Mouse (Mus musculus) MEL (cell line): Measurements from ENCODE around the gene Abi3.

ENCODE experiments used
- CHD2 ChIP-seq: IDR thresholded peaks from 2 replicates; pipeline ENCODE4 v1.6.1; 2011; ENCODE audit warnings: low read length, improper control_type of control experiment
- CTCF ChIP-seq, 3 experiments: IDR thresholded peaks in 2 of 3; conservative IDR thresholded peaks in 1 of 3; 2 replicates each; pipeline ENCODE4 v1.5.1; 2011 to 2012; ENCODE audit warnings: low read length in 3 of 3, low read depth in 2 of 3, mild to moderate bottlenecking in 2 of 3, improper control_type of control experiment in 1 of 3, inconsistent platforms in 1 of 3, mixed read lengths in 1 of 3, moderate library complexity in 1 of 3; ENCODE audit not compliant: control insufficient read depth in 1 of 3, insufficient read depth in 1 of 3, poor library complexity in 1 of 3, severe bottlenecking in 1 of 3
- EP300 ChIP-seq, 2 experiments: IDR thresholded peaks; 2 replicates each; pipeline ENCODE4 v1.6.1; 2011; ENCODE audit warnings: improper control_type of control experiment in 2 of 2, low read length in 2 of 2, low read depth in 1 of 2, mild to moderate bottlenecking in 1 of 2
- GATA1 ChIP-seq: IDR thresholded peaks from 2 replicates; pipeline ENCODE4 v1.6.1; 2011; ENCODE audit warnings: low read depth, low read length, improper control_type of control experiment
- MAX ChIP-seq: IDR thresholded peaks from 2 replicates; pipeline ENCODE4 v1.6.1; 2011; ENCODE audit warnings: low read length, improper control_type of control experiment
- NELFE ChIP-seq: IDR thresholded peaks from 2 replicates; pipeline ENCODE4 v1.6.1; 2011; ENCODE audit warnings: low read depth, low read length, improper control_type of control experiment
- POLR2A ChIP-seq, 2 experiments: IDR thresholded peaks; 2 replicates each; pipeline ENCODE4 v1.6.1; 2011 to 2012; ENCODE audit warnings: low read length in 2 of 2, mild to moderate bottlenecking in 2 of 2, control low read depth in 1 of 2, improper control_type of control experiment in 1 of 2, low read depth in 1 of 2, moderate library complexity in 1 of 2; ENCODE audit not compliant: control insufficient read depth in 1 of 2, insufficient read depth in 1 of 2, poor library complexity in 1 of 2
- RAD21 ChIP-seq: IDR thresholded peaks from 2 replicates; pipeline ENCODE4 v1.6.1; 2011; ENCODE audit warnings: mild to moderate bottlenecking, low read depth, low read length, improper control_type of control experiment
- SIN3A ChIP-seq: IDR thresholded peaks from 2 replicates; pipeline ENCODE4 v1.6.1; 2012; ENCODE audit warnings: low read length, improper control_type of control experiment, inconsistent platforms
- TAL1 ChIP-seq: IDR thresholded peaks from 2 replicates; pipeline ENCODE4 v1.6.1; 2012; ENCODE audit warnings: mild to moderate bottlenecking, inconsistent platforms, low read length, moderate library complexity, mixed read lengths
- UBTF ChIP-seq: IDR thresholded peaks from 2 replicates; pipeline ENCODE4 v1.6.1; 2012; ENCODE audit warnings: low read depth, mild to moderate bottlenecking, inconsistent platforms, low read length, improper control_type of control experiment, moderate library complexity, borderline replicate concordance; ENCODE audit not compliant: insufficient read depth

DNA sequence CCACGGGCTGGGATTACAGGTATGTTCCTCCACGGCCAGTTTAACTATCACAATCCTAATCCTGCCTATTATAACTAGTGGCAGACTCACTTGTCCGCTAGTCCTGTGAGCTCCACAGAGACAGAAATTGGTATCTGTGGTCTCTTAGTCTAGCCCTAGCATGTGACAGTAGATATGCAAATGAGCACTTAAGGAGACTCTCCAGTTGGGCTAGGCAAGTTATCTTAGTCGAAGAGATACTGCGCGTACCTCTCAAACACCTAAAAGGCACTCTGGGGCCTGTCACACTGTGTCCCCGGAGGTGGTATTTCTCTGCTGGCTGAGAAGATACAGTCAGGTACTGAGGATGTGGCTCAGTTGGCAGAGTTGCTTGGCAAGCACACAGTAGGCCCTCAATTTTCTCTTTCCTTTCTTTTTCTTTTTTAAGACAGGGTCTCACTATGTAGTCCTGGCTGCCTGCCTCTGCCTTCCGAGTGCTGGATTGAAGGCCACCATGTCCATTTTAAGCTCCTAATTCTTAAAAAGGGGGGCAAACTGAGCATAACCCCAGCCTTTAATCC is 49.2 kb downstream of the Abi3 start:
- TF ChIP-seq CTCF (IDR thresholded peaks at IDR 0.05 in 2 of 3, conservative IDR thresholded peaks at IDR 0.05 in 1 of 3; ENCODE audit: control insufficient read depth in 1 of 3, insufficient read depth in 1 of 3, low read depth in 2 of 3, low read length in 3 of 3, poor library complexity in 1 of 3, severe bottlenecking in 1 of 3) (no peak), UBTF (no peak), NELFE (no peak), EP300 (IDR thresholded peaks at IDR 0.05; ENCODE audit: low read depth in 1 of 2, low read length in 2 of 2) (peak; percentile 54 to 56), SIN3A (peak; percentile 42), RAD21 (no peak), POLR2A (IDR thresholded peaks at IDR 0.05; ENCODE audit: control insufficient read depth in 1 of 2, insufficient read depth in 1 of 2, low read depth in 1 of 2, low read length in 2 of 2, poor library complexity in 1 of 2) (no peak; a peak in 1 of 4 replicates), TAL1 (no peak), GATA1 (peak; percentile 89), CHD2 (no peak), MAX (peak; percentile 57)
